Mouse (Mus musculus): ENCODE measurements around the gene Adam22. TPM values are rescaled to one million over a fixed set of nuclear protein-coding genes. Genes with fewer than 3 reads are reported as not detected.

Adam22 gene
- total RNA-seq, 2 experiments from 2014 or later = 4.7 to 6.9 TPM

GRCm38 (mm10) chr5:8180646-8181045 is 187.3 kb downstream of the Adam22 start:
- intact Hi-C loops (cut with DNase I) = no loop called here
- no peak for DNase-seq

- intact Hi-C loops (cut with DNase I) = no loop called here
- no peak for DNase-seq
These were observed 189.8 kb downstream of the Adam22 start for GRCm38 (mm10) chr5:8178111-8178510.

- intact Hi-C loops (cut with DNase I) = loop anchor here (5.0 to 10.0 kb wide), 2 partner anchors 203 to 260 kb away; partner anchors contain the start of genes Adam22, Dbf4 and Slc25a40
- DNase-seq = peak in 1 of 2 experiments; percentile 4
These were observed 203.2 kb downstream of the Adam22 start for GRCm38 (mm10) chr5:8164773-8165172.

DNA sequence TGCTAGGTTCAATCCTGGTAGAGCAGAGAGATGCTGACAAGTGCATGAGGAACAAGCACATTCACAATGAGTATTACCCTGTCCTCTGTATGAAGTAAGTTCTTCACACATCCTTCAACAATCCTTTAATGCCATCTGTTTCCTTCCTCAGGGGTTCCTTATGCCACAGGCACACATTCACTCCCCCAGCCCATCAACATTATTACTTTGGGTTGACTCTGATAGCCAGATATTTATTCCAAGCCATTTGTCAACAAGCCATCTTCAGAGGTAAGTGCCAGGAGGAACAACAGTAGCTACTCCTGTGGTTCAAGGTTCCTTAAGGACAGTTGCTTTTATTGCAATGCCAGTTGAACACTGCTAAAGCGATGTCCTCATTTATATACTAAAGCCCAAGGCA is 216.3 kb downstream of the Adam22 start:
- intact Hi-C loops (cut with DNase I) = no loop called here

GRCm38 (mm10) chr5:8146146-8146545 is 221.8 kb downstream of the Adam22 start:
- DNase-seq = no peak

More for the DNA sequence above, 216.3 kb downstream of the Adam22 start:
- no peak for DNase-seq

DNA sequence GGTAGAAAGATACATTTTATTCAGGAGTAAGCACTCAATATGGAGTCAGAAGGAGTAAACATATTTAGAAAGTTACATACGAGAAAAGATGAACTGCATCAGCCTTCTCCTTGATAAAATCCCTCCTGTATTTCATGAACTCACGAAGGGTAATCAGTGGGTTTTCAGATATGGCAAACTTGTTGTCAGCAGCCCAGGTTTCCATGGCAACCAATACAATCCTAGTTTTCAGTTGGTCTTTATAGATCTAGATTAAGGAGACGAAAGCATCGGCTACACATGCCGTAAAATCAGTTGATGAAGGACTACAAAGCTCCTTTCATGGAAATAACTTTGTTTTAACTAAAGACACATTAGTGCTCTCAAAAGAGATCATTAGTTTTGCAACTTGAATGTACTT is 222.5 kb downstream of the Adam22 start:
- intact Hi-C loops (cut with DNase I) = no loop called here
- no peak for DNase-seq

More at GRCm38 (mm10) chr5:8146146-8146545, 221.8 kb downstream of the Adam22 start:
- intact Hi-C loops (cut with DNase I) = no loop called here

DNA sequence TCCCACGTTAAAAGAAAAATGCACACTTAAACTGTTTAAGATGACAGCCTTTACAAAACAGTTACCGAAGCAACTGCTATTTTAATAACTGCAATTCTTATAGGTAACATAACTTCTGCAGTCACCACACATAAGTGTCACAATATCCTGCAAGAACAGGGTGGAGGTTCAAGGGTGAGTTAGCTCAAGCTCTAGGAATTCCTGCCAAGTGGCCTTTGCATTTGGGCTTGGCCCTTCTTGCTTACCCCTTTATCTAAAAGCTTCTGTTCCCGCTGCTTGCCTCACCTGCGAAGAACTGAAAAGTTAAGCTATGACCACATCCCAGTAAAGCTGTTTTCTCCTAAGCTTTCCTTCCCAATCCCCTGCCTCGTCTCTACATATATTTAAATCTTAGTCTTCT is 235.4 kb downstream of the Adam22 start:
- intact Hi-C loops (cut with DNase I) = no loop called here
- DNase-seq = no peak

DNA sequence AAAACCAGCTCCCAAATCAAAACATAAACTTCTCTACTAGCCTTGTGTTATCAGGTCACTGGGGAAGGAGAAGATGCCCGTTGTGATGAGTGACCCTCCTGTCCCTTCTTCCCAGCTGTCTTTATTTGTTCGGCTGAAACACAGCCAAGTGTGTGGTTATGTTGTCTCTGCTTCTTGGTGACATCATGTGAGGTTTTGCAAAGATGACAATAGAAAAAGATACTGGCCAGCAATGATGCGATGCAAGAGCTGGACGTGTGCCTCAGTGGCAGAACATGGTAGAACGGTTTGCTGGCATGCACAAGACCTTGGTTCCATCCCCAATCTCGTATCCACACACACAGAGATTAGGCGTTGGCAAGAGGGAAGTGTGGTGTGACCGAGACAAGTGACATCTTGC is 236.0 kb downstream of the Adam22 start:
- intact Hi-C loops (cut with DNase I) = no loop called here

DNA sequence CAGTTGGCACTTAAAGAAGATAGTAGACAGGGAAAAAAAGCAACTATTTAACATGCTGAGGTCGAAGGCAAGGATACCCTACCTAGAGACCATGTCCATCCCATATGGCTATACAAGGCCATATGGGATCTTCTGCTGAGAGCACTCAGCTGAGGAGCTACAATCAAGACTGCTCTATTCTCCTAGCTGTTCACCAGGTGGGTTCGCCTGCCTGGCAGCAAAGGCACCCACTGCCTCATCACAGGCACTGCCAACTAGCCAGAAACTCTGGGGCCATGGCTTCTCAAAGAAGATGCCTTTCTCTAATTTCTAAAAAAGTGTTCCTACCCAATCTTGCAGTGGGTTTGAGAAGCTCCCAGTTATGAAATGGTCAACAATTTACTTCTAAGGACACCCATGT is 238.2 kb downstream of the Adam22 start:
- intact Hi-C loops (cut with DNase I) = no loop called here
- DNase-seq = no peak

More for the DNA sequence above, 236.0 kb downstream of the Adam22 start:
- no peak for DNase-seq

DNA sequence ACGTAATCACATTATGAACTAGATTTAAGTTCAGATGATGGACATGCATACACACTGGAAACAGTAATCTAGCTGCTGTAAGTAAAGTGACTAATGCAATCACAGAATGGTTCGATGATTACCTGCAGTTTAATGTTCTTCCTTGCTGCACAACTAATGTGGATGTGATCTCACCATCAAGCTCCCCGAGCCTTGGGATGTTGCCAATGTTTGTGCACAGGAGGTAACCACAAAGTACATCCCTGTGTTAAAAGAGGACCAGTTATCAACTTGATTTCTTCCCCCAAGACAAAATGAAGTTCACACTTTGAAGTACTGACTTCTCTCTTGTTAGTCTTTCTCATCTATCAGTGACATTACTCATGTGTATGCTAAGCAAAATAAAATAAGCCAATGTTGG is 247.0 kb downstream of the Adam22 start:
- intact Hi-C loops (cut with DNase I) = no loop called here
- DNase-seq = no peak

- DNase-seq = no peak
These were observed 247.9 kb downstream of the Adam22 start for GRCm38 (mm10) chr5:8120087-8120486.

GRCm38 (mm10) chr5:8116561-8117168 is 251.3 kb downstream of the Adam22 start:
- intact Hi-C loops (cut with DNase I) = no loop called here
- DNase-seq = peak in 1 of 2 experiments; percentile 4

More at GRCm38 (mm10) chr5:8120087-8120486, 247.9 kb downstream of the Adam22 start:
- intact Hi-C loops (cut with DNase I) = no loop called here

DNA sequence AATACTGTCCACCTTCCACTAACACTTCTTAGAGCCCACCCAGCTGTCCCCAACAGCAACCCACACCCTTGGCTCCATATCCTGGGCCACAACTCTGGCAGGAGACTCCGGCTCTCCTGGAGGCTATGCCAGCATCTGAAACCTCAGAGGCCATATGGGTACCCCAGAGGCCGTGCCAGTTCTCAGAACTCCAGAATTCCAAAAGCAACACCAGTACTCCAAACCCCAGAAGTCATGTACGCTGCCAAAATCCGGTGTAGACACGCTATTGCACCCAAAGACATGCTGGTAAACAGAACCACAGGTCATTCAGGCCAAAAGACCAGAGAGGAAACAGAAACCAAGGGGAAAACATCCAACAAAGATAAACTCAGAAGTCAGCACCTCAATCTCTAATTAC is 255.7 kb downstream of the Adam22 start:
- no peak for DNase-seq
- intact Hi-C loops (cut with DNase I) = no loop called here

- no peak for DNase-seq
- intact Hi-C loops (cut with DNase I) = no loop called here
These were observed 256.3 kb downstream of the Adam22 start for GRCm38 (mm10) chr5:8111691-8112090.

- intact Hi-C loops (cut with DNase I) = no loop called here
- DNase-seq = no peak
These were observed 272.3 kb downstream of the Adam22 start for GRCm38 (mm10) chr5:8095689-8096088.

GRCm38 (mm10) chr5:8094921-8095320 is 273.0 kb downstream of the Adam22 start:
- no peak for DNase-seq
- intact Hi-C loops (cut with DNase I) = no loop called here

- intact Hi-C loops (cut with DNase I) = no loop called here
- no peak for DNase-seq
These were observed 279.8 kb downstream of the Adam22 start for GRCm38 (mm10) chr5:8088147-8088546.

DNA sequence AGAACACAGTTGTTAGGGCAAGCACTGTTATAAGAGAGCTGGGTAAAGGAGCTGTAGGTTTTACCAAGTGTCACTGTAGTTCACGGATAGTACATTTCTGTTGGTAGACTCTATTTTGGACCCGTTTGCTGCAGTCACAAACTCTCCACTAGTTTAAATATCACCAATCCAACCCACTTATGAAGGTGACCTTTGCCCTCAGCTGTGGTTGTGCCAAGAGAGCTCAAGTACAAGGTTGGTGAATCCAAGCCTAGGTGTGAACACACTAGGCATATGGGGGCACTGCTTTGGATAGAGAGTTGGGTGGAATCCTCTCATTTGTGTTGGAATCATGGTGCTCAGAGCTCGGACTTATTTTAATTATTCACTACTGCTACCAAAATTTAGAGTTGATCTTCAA is 282.3 kb downstream of the Adam22 start:
- intact Hi-C loops (cut with DNase I) = no loop called here
- no peak for DNase-seq

GRCm38 (mm10) chr5:8082800-8083509 is 285.0 kb downstream of the Adam22 start:
- intact Hi-C loops (cut with DNase I) = no loop called here
- DNase-seq = no peak

DNA sequence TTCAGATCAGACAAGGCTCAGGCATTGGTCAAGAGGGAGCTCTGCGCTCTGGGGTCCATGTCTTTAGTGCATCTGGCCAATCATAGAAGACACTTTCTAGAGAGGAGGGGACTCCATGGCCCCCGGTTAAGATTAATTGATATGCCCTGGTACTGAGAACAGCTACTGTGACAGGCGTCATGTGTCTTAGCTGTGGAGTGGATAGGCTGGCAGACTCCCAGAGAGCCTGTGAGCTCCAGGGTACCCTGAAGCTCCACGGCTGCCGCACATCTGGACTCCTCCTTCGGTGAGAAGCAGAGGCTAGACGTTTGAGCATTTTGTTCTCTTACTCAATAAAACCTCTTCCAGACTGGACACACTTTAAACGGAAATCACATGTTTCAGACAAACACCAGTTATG is 290.5 kb downstream of the Adam22 start:
- intact Hi-C loops (cut with DNase I) = no loop called here
- DNase-seq = no peak

- intact Hi-C loops (cut with DNase I) = no loop called here
- no peak for DNase-seq
These were observed 293.9 kb downstream of the Adam22 start for GRCm38 (mm10) chr5:8073901-8074561.

DNA sequence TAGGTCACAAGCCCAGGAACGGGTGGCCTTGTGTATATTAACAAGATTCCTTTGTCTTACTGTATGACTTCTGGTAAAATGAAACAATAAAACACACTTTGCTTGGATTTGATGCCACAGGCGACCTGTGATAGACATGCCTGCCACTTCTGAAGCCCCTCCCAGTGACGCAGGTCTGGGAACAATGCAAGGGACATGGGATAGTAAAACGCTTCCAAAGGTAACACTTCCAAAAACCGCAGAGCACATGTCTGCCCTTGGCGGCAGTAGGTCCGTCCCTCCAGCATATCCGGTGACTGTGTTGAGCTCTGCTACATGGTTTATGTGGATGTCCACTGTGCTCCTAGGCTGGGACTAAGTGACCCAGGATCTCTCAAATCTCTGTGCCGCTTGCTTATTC is 294.6 kb downstream of the Adam22 start:
- intact Hi-C loops (cut with DNase I) = no loop called here
- DNase-seq = no peak

Measured in heart, postnatal 10 days (tissue).